Comparison of ENCODE assay signal across 8 mouse cellular contexts in the genomic region with DNA sequence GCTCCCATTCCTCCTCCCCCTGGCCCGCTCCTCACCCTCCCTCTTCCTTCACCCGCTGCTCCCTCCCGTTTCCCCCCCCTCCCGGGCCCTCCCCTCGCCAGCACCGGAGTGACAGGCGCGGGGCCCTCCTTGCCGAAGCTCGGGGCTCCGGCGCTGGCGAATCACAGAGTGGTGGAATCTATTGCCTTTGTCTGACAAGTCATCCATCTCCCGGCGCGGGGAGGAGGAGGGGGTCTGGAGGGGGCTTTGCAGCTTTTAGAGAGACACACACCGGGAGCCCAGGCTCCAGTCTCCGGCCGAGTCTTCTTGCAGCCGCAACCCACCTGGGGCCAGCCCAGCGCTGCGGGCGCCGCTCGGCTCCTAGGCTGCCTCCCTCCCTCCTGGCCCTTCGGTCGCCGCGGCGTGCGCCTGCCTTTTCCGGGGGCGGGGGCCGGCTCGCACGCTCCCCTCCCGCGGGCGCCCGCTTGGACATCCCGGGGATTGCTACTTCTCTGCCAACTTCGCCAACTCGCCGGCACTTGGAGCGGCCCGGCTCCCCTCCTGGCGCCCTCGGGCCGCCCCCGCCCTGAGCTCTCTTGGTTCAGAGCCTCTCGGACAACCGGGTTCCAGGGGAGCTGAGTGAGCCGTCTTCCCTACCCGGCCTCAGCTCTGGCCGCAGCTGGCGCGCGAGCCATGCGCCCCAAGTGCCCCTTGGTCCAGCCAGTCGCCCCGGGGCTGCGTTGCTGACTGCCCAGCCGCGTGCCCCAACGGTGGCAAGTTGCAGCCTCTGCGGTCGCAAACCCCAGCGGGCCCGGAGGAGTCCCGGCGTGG. TPM values are rescaled to one million over a fixed set of nuclear protein-coding genes. Genes with fewer than 3 reads are reported as not detected.
DNase-seq lines count a peak whose midpoint lies in the region; ATAC-seq and TF ChIP-seq lines count a peak whose summit lies in the region.

No protein-coding gene starts in this region.

- TF ChIP-seq CTCF in embryonic fibroblast, embryonic 13.5 days (IDR thresholded peaks at IDR 0.05; ENCODE audit: borderline replicate concordance, insufficient read depth, low read length): no peak

- peak overlapping the region; percentile 82 for H3K4me2 ChIP-seq in heart, embryonic 12.5 days
- peak overlapping the region; percentile 42 for H3K4me2 ChIP-seq in midbrain, embryonic 16.5 days (ENCODE audit: low read length)

- TF ChIP-seq POLR2A in embryonic fibroblast, embryonic 13.5 days (IDR thresholded peaks at IDR 0.05; ENCODE audit: low read depth, low read length): no peak

- no peaks in the 10 kb centered on the region for H3K9me3 ChIP-seq in heart, embryonic 12.5 days (replicated peaks)
- H3K9me3 ChIP-seq in midbrain, embryonic 16.5 days (replicated peaks; ENCODE audit: control insufficient read depth, low read length, poor library complexity, severe bottlenecking): no peaks in the 10 kb centered on the region

- peak; percentile 45; the same call in 1 of the 2 replicates for ATAC-seq in heart, embryonic 12.5 days (ENCODE audit: insufficient number of reproducible peaks, low FRiP score)
- no peak for ATAC-seq in midbrain, embryonic 16.5 days

- intact Hi-C loops in heart, postnatal 10 days (cut with DNase I): loop anchor here (2.0 kb wide), 1 partner anchor 138 kb away; no protein-coding TSS in a partner anchor

- WGBS in heart, embryonic 12.5 days: under 1% methylated on average over 61 of the region's 71 CpGs
- WGBS in midbrain, embryonic 16.5 days: under 1% methylated on average over 65 of the region's 71 CpGs

- H3K4me3 ChIP-seq in heart, embryonic 12.5 days: peak overlapping the region; percentile 49
- peak overlapping the region; percentile 28 for H3K4me3 ChIP-seq in embryonic fibroblast, embryonic 13.5 days (ENCODE audit: insufficient read depth, low read length)
- peak overlapping the region; percentile 17 for H3K4me3 ChIP-seq in midbrain, embryonic 16.5 days (ENCODE audit: low read depth, low read length)

- no peak for DNase-seq in heart, postnatal 10 days
- DNase-seq in kidney, adult 9 months: peak; percentile 83
- no peak for DNase-seq in thymus, postnatal 36 days
- DNase-seq in frontal cortex, adult 2 months (ENCODE audit: extremely low spot score in 1 of 2, low spot score in 1 of 2): no peak
- no peak for DNase-seq in T-cell, adult 2 months (ENCODE audit: low spot score)

- H3K4me1 ChIP-seq in heart, embryonic 12.5 days (replicated peaks): peaks cover 32% of the 10 kb centered on the region
- H3K4me1 ChIP-seq in embryonic fibroblast, embryonic 13.5 days (ENCODE audit: control insufficient read depth, insufficient read depth, low read length): 0 out of 2 replicates have a peak, but pooled peaks cover 4% of the 10 kb centered on the region
- H3K4me1 ChIP-seq in midbrain, embryonic 16.5 days (ENCODE audit: control insufficient read depth, insufficient read depth, low read length): peaks cover 9% of the 10 kb centered on the region

- no peaks in the 10 kb centered on the region for H3K36me3 ChIP-seq in heart, embryonic 12.5 days
- no peaks in the 10 kb centered on the region for H3K36me3 ChIP-seq in midbrain, embryonic 16.5 days (ENCODE audit: control insufficient read depth, insufficient read depth, low read length)

- peak overlapping the region; percentile 21 for H3K9ac ChIP-seq in heart, embryonic 12.5 days
- H3K9ac ChIP-seq in midbrain, embryonic 16.5 days (ENCODE audit: low read depth, low read length): no peak overlapping the region

- peaks cover 91% of the 10 kb centered on the region for H3K27me3 ChIP-seq in heart, embryonic 12.5 days (replicated peaks)
- H3K27me3 ChIP-seq in midbrain, embryonic 16.5 days (ENCODE audit: control insufficient read depth, insufficient read depth, low read depth, low read length): peaks cover 53% of the 10 kb centered on the region

- no peak overlapping the region for H3K27ac ChIP-seq in heart, embryonic 12.5 days (ENCODE audit: poor library complexity, severe bottlenecking)
- no peak overlapping the region for H3K27ac ChIP-seq in embryonic fibroblast, embryonic 13.5 days (ENCODE audit: insufficient read depth, low read length)
- H3K27ac ChIP-seq in midbrain, embryonic 16.5 days (ENCODE audit: low read length): no peak overlapping the region

RNA-seq across cellular contexts. Expression of a gene that starts 0.8 kb away (rescaled TPM):
- polyA plus RNA-seq in heart, embryonic 12.5 days (2016; fragmentation: Nextera tagmentation; extraction: Ambion mirVana): not detected in 2 replicates
- not detected for total RNA-seq in heart, postnatal 10 days (2021)
- not detected in 2 replicates for polyA plus RNA-seq in embryonic fibroblast, embryonic 13.5 days (2011; ENCODE audit: insufficient read length, low read depth, missing spikeins)
- 0.33 and 0.41 TPM in 2 replicates for polyA plus RNA-seq in midbrain, embryonic 16.5 days (2015; fragmentation: Nextera tagmentation; extraction: Ambion mirVana)
- polyA plus RNA-seq in frontal cortex, adult 2 months (2012; rRNA removed): 0.06 and 0.11 TPM in 2 replicates
